Mouse (Mus musculus) CD8-positive naive resting alpha-beta T cell, adult 2 months (primary cell): ENCODE measurements around the gene Neurl2.
"Not testable (repeated sequence)": the region's sequence is repeated elsewhere in the genome, so short reads cannot be mapped to it uniquely, and the experiment has no call there.

Experiments used
- DNase-seq, 2 experiments: peaks; one replicate each; pipeline ENCODE4 v3.0.0; 2022; ENCODE audit warnings: low read depth in 2 of 2, low spot score in 2 of 2

Neurl2 gene

GRCm38 (mm10) chr2:164817703-164818102 is 15.6 kb downstream of the Neurl2 start:
- no peak for DNase-seq

GRCm38 (mm10) chr2:164817206-164817605 is 16.1 kb downstream of the Neurl2 start:
- DNase-seq = no peak

GRCm38 (mm10) chr2:164815821-164816220 is 17.4 kb downstream of the Neurl2 start:
- DNase-seq = no peak

DNA sequence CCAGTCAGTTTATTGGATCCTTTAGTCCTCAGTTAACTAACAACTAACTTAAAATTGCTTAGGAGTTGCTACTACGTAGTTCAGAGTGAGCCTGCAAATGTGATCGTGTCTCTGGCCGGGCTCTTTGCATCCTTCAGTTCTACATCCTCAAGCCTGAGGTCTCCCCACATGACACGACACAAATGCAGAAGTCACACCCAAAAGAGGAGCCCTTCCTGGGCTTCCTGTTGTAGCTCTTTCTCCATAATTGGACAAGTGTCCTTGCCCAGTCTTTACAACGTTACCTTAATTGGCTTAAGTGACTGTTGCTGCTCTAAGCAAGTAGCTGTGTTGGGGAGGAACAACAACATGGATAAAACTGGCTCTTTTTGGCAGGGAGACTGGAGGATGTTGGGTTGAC is 17.9 kb downstream of the Neurl2 start:
- DNase-seq = no peak

- DNase-seq = no peak
Measured at GRCm38 (mm10) chr2:164813557-164813956, 19.7 kb downstream of the Neurl2 start.

DNA sequence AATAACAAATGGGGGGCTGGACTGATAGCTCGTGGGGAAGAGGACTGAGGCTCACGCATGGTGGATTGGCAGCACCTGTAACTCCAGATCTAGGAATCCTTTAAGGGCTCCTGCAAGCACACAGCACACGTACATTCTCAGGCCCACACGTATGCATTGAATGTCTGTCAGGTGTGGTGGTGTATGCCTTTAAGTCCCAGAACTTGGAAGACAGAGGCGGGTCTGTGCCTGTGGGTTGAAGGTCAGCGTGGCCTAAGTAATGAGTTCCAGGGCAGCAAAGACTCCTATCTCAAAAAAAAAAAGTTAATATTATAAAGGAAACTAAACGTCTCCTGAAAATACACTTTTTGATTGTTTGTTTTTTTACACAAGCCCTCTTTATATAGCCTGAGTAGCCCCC is 26.6 kb downstream of the Neurl2 start:
- no peak for DNase-seq

DNA sequence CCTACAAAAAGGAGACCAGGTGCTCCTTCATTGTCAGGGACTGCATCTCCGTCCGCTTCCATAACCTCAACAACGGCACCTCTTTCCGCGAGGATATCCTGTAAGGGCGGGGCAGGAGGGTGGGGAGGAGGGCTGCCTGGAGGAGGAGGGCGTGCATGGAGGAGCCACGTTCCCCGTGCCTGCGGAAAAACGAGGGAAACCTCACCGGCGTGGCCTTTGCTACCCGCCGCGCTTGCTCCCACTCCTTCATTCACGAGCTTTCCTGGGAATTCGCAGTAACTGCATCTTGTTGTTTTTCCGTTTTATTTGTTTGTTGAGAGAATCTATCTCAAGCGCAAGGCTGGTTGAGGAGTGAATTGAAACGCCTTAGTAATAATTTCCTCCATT is 27.9 kb downstream of the Neurl2 start:
- no peak for DNase-seq

DNA sequence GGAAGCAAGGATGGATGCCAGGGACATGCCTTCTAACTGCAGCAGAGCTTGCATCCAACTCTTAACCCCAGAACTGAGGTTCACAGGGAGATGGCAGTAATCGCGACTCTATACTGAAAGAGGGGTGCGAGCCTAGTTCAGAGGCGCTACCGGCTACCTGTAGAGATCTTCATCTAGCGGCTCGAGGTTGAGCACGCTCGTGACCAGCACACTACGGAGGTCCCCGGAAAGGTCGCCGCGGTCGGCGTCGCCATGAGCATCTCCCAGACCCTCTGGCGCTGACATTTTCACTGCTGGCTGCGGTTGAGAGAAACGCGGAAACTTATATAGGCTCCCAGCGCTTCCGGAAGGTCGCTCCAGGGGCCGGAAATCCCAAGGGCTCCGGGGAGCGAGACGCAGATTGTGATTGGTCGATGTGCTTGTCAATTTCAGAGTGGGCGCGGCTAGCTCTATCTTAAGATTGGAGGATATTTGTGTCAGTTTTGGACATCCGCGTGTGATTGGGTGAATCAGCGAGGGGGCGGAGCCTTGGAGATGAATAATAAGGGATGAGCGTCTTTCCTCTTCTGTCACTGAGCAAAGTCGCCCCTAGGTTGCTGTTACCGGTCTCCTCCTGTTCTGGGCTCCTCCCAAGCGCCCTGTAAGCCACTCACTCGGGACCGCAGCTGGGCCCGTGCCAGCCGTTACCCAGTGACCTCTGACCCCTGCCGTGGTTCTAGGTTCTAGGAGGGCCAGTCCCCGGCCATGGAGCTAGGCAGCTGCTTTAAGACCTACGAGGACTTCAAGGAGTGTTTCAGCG is 28.5 kb downstream of the Neurl2 start, which contains the start of the genes Acot8 and Zswim3:
Gene Acot8, minus strand, starts transcription at position 350 of the 799 bp plus-strand sequence.
Gene Zswim3, plus strand, starts transcription at position 566 of the 799 bp plus-strand sequence.
- DNase-seq = peak; percentile 96 to 98

DNA sequence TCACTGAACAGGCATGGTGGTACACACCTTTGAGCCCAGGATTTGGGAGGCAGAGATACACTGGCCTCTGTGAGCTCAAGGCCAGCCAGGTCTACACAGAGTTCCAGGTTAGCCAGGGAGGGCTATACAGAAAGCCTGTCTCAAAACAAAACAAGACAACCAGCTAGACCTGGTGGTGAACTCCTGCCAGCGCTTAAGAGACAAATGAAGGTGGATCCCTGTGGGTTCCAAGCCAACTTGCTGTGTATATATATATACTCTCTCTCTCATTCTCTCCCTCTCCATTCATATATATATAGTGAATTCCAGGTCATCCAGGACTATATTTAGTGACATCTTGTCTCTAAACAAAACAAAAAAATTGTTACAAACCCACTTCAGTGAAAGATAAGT is 29.3 kb downstream of the Neurl2 start:
- no peak for DNase-seq

- DNase-seq = no peak
Measured at GRCm38 (mm10) chr2:164803201-164803920, 29.9 kb downstream of the Neurl2 start.

DNA sequence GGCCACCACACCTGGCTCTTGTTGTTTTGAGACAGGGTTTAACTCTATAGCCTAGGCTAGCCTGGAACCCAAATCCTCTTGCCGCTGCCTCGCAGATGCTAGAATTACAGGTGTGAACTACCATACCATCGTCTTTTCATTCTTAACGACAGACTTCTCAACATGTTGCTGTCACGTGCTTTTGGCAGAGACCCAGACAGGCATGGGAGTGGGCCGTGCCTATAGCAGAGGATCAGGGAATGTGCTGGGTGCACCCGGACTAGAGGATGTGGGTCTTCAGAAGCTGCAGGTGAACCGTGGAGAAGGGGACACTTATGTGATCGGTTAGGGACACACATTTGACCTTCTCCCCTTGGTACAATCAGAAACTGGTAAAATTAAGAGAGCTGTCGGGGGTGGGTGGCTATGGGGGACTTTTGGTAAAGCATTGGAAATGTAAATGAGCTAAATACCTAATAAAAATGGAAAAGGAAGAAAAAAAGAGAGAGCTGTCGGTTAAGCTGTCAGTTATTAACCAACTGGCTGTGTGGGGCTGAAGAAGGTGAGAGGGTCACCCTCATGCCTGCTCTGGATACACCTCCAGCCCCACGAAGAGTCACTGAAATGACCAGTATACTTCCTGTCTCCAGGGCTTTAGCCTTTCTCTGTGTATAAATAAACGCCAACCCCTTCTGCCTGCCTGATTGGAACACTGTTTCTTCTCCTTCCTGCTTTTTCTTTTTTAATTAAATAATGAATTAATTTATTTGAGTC is 32.8 kb downstream of the Neurl2 start:
- no peak for DNase-seq

GRCm38 (mm10) chr2:164798554-164798953 is 34.7 kb downstream of the Neurl2 start:
- not testable (repeated sequence) for DNase-seq

GRCm38 (mm10) chr2:164795868-164796267 is 37.4 kb downstream of the Neurl2 start:
- no peak for DNase-seq

- DNase-seq = peak; percentile 69 to 76
Measured at GRCm38 (mm10) chr2:164794293-164794692, 39.0 kb downstream of the Neurl2 start.

- no peak for DNase-seq
Measured at GRCm38 (mm10) chr2:164793772-164794171, 39.5 kb downstream of the Neurl2 start.

DNA sequence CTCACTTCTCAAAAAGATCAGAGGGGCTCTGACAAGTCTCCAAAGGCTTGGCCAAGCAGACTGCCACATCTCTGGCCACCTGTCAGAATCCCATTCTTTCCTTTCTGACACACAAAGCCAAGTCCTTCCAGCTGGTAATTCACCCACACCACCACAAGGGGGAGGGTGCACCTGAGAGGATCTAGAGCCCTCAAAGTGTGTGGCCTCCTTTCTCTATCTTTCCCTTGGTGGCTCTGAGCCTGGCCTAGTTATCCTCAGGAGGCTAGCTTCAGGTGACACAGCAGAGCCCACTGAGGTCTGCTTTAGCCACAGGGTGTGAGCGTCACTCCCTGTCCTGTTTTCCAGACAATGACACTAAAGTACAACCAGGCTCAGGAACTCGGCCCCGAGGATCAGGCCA is 40.0 kb downstream of the Neurl2 start:
- peak; percentile 38 to 67 for DNase-seq

- DNase-seq = no peak
Measured at GRCm38 (mm10) chr2:164792400-164793190, 40.7 kb downstream of the Neurl2 start.

DNA sequence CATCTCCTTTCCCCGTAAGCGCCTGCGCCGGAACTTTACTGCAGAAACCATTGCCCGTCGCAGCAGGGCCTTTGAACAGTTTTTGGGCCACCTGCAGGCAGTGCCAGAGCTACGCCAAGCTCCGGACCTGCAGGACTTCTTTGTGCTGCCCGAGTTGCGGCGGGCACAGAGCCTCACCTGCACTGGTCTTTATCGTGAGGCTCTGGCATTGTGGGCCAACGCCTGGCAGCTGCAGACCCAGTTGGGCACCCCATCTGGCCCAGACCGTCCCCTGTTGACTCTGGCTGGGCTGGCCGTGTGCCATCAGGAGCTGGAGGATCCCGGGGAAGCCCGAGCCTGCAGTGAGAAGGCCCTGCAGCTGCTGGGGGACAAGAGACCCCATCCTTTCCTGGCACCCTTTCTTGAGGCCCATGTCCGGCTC is 41.4 kb downstream of the Neurl2 start:
- no peak for DNase-seq

DNA sequence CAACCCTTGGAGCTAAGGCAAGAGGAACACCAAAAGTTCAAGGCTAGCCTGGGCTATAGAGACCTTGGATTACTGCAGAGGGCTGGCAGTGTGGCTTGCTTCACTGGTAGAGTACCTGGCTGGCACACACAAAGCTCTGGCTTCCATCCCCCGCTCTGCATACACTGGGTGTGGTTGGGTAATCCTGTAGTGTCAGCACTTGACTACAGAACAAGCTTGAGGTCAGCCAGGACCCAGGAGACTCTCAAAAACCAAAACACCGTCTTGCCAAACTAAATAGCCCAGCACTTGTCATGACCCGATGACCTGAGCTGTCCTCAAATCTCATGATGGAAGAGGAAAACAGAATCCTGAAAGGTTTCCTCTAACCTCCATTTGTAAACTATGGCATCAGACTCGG is 42.8 kb downstream of the Neurl2 start:
- no peak for DNase-seq

- DNase-seq = no peak
Measured at GRCm38 (mm10) chr2:164788411-164788810, 44.8 kb downstream of the Neurl2 start.

- no peak for DNase-seq
Measured at GRCm38 (mm10) chr2:164787779-164788178, 45.5 kb downstream of the Neurl2 start.
